Mouse (Mus musculus): ENCODE measurements around the gene Olfr1102.

Gene Olfr1102

GRCm38 (mm10) chr2:86998098-86998497, at the start of gene Olfr1102:
Gene Olfr1102, plus strand, starts transcription at chr2:86998398.
- DNase-seq (ENCODE audit: low spot score in 2 of 2) = no peak

- DNase-seq (ENCODE audit: low spot score in 2 of 2) = no peak
Observed at GRCm38 (mm10) chr2:86960593-86960992, 37.6 kb upstream of the Olfr1102 start, which contains the start of gene Olfr1099. Gene Olfr1099, minus strand, starts transcription at chr2:86960693.

- no peak for DNase-seq (ENCODE audit: low spot score in 2 of 2)
Observed at GRCm38 (mm10) chr2:86979854-86980253, 18.3 kb upstream of the Olfr1102 start, which contains the start of gene Olfr1100. Gene Olfr1100, minus strand, starts transcription at chr2:86979954.

- no peak for DNase-seq (ENCODE audit: low spot score in 2 of 2)
Observed at GRCm38 (mm10) chr2:86991121-86991520, 7.1 kb upstream of the Olfr1102 start, which contains the start of gene Olfr1101. Gene Olfr1101, minus strand, starts transcription at chr2:86991221.

- no peak for DNase-seq (ENCODE audit: low spot score in 2 of 2)
Observed at GRCm38 (mm10) chr2:87026980-87027379, 28.8 kb downstream of the Olfr1102 start, which contains the start of gene Olfr1104. Gene Olfr1104, minus strand, starts transcription at chr2:87027080.

- no peak for DNase-seq (ENCODE audit: low spot score in 2 of 2)
Observed at GRCm38 (mm10) chr2:87036431-87036830, 38.2 kb downstream of the Olfr1102 start, which contains the start of gene Olfr1105. Gene Olfr1105, minus strand, starts transcription at chr2:87036531.

- DNase-seq (ENCODE audit: low spot score in 2 of 2) = no peak
Observed at GRCm38 (mm10) chr2:87052173-87052572, 54.0 kb downstream of the Olfr1102 start, which contains the start of gene Olfr1106. Gene Olfr1106, minus strand, starts transcription at chr2:87052273.
